Mouse (Mus musculus): ENCODE measurements around the gene Mlst8. TPM values are rescaled to one million over a fixed set of nuclear protein-coding genes. Genes with fewer than 3 reads are reported as not detected.

The Mlst8 gene
- polyA plus RNA-seq, 1 experiment, result 37.8 TPM

GRCm38 (mm10) chr17:24474557-24474956 is 4.3 kb downstream of the Mlst8 start:
- H3K36me3 ChIP-seq (ENCODE audit: control insufficient read depth, insufficient read depth, low read length), result peaks cover 14% of the 10 kb centered on the region
- no peak overlapping the region for H3K27ac ChIP-seq (ENCODE audit: insufficient read depth, low read length)
- 90% methylated on average over 5 of the region's 5 CpGs for WGBS

GRCm38 (mm10) chr17:24473612-24474275 is 5.1 kb downstream of the Mlst8 start, which contains the start of gene Bricd5:
TSS of gene Bricd5 (plus strand) at chr17:24473884.
- Histone ChIP-seq H3K36me3 (ENCODE audit: control insufficient read depth, insufficient read depth, low read length) (peaks cover 14% of the 10 kb centered on the region), H3K27ac (ENCODE audit: insufficient read depth, low read length) (no peak within 1 kb of the TSS), H3K27me3 (ENCODE audit: control insufficient read depth, insufficient read depth, low read length) (no peaks in the 10 kb centered on the region), H3K4me1 (ENCODE audit: control insufficient read depth, insufficient read depth, insufficient read length) (peaks cover 15% of the 10 kb centered on the region), H3K4me3 (ENCODE audit: extremely low read depth, insufficient read depth, insufficient read length) (no peak within 1 kb of the TSS)
- DNase-seq (ENCODE audit: low read depth in 1 of 2, low spot score in 2 of 2), result no peak
- 94% methylated on average over 6 of the region's 6 CpGs for WGBS
- TF ChIP-seq POLR2A (IDR thresholded peaks at IDR 0.05; ENCODE audit: low read depth, low read length) (no peak), CTCF (IDR thresholded peaks at IDR 0.05; ENCODE audit: extremely low read depth, insufficient read depth, insufficient read length, insufficient replicate concordance) (no peak)

More at GRCm38 (mm10) chr17:24474557-24474956, 4.3 kb downstream of the Mlst8 start:
- Histone ChIP-seq H3K4me3 (ENCODE audit: extremely low read depth, insufficient read depth, insufficient read length) (no peak overlapping the region), H3K4me1 (ENCODE audit: control insufficient read depth, insufficient read depth, insufficient read length) (peaks cover 15% of the 10 kb centered on the region), H3K27me3 (ENCODE audit: control insufficient read depth, insufficient read depth, low read length) (no peaks in the 10 kb centered on the region)
- no peak for TF ChIP-seq CTCF (IDR thresholded peaks at IDR 0.05; ENCODE audit: extremely low read depth, insufficient read depth, insufficient read length, insufficient replicate concordance)
- TF ChIP-seq POLR2A (IDR thresholded peaks at IDR 0.05; ENCODE audit: low read depth, low read length), result no peak
- no peak for DNase-seq (ENCODE audit: low read depth in 1 of 2, low spot score in 2 of 2)

- TF ChIP-seq CTCF (IDR thresholded peaks at IDR 0.05; ENCODE audit: extremely low read depth, insufficient read depth, insufficient read length, insufficient replicate concordance) (no peak), POLR2A (IDR thresholded peaks at IDR 0.05; ENCODE audit: low read depth, low read length) (no peak)
- Histone ChIP-seq H3K36me3 (ENCODE audit: control insufficient read depth, insufficient read depth, low read length) (peaks cover 14% of the 10 kb centered on the region), H3K27me3 (ENCODE audit: control insufficient read depth, insufficient read depth, low read length) (no peaks in the 10 kb centered on the region), H3K4me1 (ENCODE audit: control insufficient read depth, insufficient read depth, insufficient read length) (peaks cover 12% of the 10 kb centered on the region), H3K27ac (ENCODE audit: insufficient read depth, low read length) (no peak overlapping the region), H3K4me3 (ENCODE audit: extremely low read depth, insufficient read depth, insufficient read length) (no peak overlapping the region)
- 87% methylated on average over 4 of the region's 4 CpGs for WGBS
- DNase-seq (ENCODE audit: low read depth in 1 of 2, low spot score in 2 of 2), result no peak
Measured at GRCm38 (mm10) chr17:24472512-24472911, 6.4 kb downstream of the Mlst8 start.

GRCm38 (mm10) chr17:24470701-24471527 is 8.0 kb downstream of the Mlst8 start:
- TF ChIP-seq CTCF (IDR thresholded peaks at IDR 0.05; ENCODE audit: extremely low read depth, insufficient read depth, insufficient read length, insufficient replicate concordance), result no peak

GRCm38 (mm10) chr17:24469910-24470602 is 8.8 kb downstream of the Mlst8 start, which contains the start of the genes E4f1 and Pgp:
TSS of gene E4f1 (minus strand) at chr17:24470313.
TSS of gene Pgp (plus strand) at chr17:24470392.
- DNase-seq (ENCODE audit: low read depth in 1 of 2, low spot score in 2 of 2), result peak; percentile 94 to 97
- WGBS, result under 1% methylated on average over 62 of the region's 75 CpGs

More at GRCm38 (mm10) chr17:24470701-24471527, 8.0 kb downstream of the Mlst8 start:
- DNase-seq (ENCODE audit: low read depth in 1 of 2, low spot score in 2 of 2), result no peak
- Histone ChIP-seq H3K27me3 (ENCODE audit: control insufficient read depth, insufficient read depth, low read length) (no peaks in the 10 kb centered on the region), H3K36me3 (ENCODE audit: control insufficient read depth, insufficient read depth, low read length) (peaks cover 9% of the 10 kb centered on the region), H3K27ac (ENCODE audit: insufficient read depth, low read length) (peak overlapping the region; percentile 66), H3K4me1 (ENCODE audit: control insufficient read depth, insufficient read depth, insufficient read length) (peaks cover 12% of the 10 kb centered on the region), H3K4me3 (ENCODE audit: extremely low read depth, insufficient read depth, insufficient read length) (peak overlapping the region; percentile 90)
- 2% methylated on average over 68 of the region's 68 CpGs for WGBS

GRCm38 (mm10) chr17:24469336-24469909 is 9.5 kb downstream of the Mlst8 start:
- WGBS, result 19% methylated on average over 7 of the region's 7 CpGs

More at GRCm38 (mm10) chr17:24469910-24470602, 8.8 kb downstream of the Mlst8 start, which contains the start of the genes E4f1 and Pgp:
- Histone ChIP-seq H3K4me3 (ENCODE audit: extremely low read depth, insufficient read depth, insufficient read length) (peak within 1 kb of the TSS; percentile 93), H3K27ac (ENCODE audit: insufficient read depth, low read length) (peak within 1 kb of the TSS; percentile 96), H3K27me3 (ENCODE audit: control insufficient read depth, insufficient read depth, low read length) (no peaks in the 10 kb centered on the region), H3K4me1 (ENCODE audit: control insufficient read depth, insufficient read depth, insufficient read length) (peaks cover 12% of the 10 kb centered on the region), H3K36me3 (ENCODE audit: control insufficient read depth, insufficient read depth, low read length) (peaks cover under 1% of the 10 kb centered on the region; the same call in 1 of the 2 replicates)
- TF ChIP-seq CTCF (IDR thresholded peaks at IDR 0.05; ENCODE audit: extremely low read depth, insufficient read depth, insufficient read length, insufficient replicate concordance), result no peak
- peak; percentile 63 for TF ChIP-seq POLR2A (IDR thresholded peaks at IDR 0.05; ENCODE audit: low read depth, low read length)

More at GRCm38 (mm10) chr17:24469336-24469909, 9.5 kb downstream of the Mlst8 start:
- H3K27ac ChIP-seq (ENCODE audit: insufficient read depth, low read length), result peak overlapping the region; percentile 96
- no peak for TF ChIP-seq POLR2A (IDR thresholded peaks at IDR 0.05; ENCODE audit: low read depth, low read length)
- TF ChIP-seq CTCF (IDR thresholded peaks at IDR 0.05; ENCODE audit: extremely low read depth, insufficient read depth, insufficient read length, insufficient replicate concordance), result no peak
- DNase-seq (ENCODE audit: low read depth in 1 of 2, low spot score in 2 of 2), result no peak
- no peaks in the 10 kb centered on the region for H3K27me3 ChIP-seq (ENCODE audit: control insufficient read depth, insufficient read depth, low read length)
- peak overlapping the region; percentile 93 for H3K4me3 ChIP-seq (ENCODE audit: extremely low read depth, insufficient read depth, insufficient read length)
- H3K4me1 ChIP-seq (ENCODE audit: control insufficient read depth, insufficient read depth, insufficient read length), result peaks cover 12% of the 10 kb centered on the region
- no peaks in the 10 kb centered on the region for H3K36me3 ChIP-seq (ENCODE audit: control insufficient read depth, insufficient read depth, low read length)

All from spleen, adult 2 months (tissue).